Mouse (Mus musculus) testis, postnatal 14 days (tissue): ENCODE measurements around the gene Ifnb1.

Source experiments
- DNase-seq: peaks from one replicate; pipeline ENCODE4 v3.0.0; 2021; ENCODE audit warnings: low spot score

Ifnb1 gene

DNA sequence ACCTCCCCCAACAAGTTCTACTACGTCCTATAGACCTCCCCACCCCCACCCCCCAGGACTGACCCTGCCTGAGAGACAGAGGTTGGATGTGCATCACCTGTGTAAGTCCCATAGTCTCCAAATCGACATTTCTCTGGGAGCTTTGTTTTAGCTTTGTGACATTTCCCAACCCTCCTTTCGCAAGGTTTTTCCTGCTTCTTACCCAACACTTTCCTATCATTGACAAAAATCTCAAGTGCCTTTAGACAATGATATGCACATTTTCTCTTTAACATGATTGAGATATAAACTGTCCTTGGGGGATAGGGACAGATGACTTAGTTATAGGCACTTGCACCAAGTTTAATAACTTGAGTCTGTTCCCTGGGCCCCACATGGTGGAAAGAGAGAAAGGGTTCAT, 21.3 kb downstream of the Ifnb1 start:
- DNase-seq, result no peak

- no peak for DNase-seq
Measured at GRCm38 (mm10) chr4:88496321-88497018, 26.1 kb downstream of the Ifnb1 start.

GRCm38 (mm10) chr4:88489622-88490021, 33.0 kb downstream of the Ifnb1 start:
- DNase-seq, result no peak

GRCm38 (mm10) chr4:88488107-88488506, 34.5 kb downstream of the Ifnb1 start:
- DNase-seq, result no peak

DNA sequence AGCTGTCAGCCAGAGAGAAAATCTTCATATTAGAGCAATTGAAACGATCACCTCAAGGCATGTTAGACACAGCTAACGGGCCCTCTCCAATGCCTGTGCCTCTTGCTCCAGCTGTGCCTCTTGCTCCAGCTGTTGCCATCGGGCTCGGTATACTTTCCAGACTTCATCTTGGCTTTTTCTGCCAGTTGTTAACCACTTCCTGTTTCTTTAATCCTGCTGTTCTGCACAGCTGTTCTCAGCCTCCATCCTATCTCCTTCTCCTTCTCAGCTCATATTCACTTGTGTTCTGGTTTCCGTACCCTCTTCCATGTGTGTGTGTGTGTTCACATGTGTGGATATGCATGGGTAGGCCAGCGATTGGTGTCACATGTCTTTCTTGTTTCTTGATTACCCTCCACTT, 42.4 kb downstream of the Ifnb1 start:
- DNase-seq, result no peak

DNA sequence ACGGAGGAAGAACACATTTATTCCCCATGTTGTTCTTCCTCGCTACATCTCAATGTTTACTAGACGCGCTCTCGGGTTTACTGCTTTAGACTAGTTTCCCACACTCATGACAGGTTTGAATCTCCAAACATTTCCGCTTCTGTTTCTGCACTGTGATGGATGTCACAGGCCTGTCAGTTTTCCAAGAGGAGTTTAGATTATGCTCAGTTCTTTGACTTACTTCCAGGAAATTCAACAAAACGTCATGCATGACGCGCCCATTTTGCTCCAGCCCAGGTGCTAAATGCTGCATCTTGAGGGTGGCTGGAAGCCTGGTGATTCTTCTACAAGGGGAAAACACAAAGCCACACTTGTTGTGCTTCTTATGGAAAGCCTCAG, 43.8 kb downstream of the Ifnb1 start:
- no peak for DNase-seq

DNA sequence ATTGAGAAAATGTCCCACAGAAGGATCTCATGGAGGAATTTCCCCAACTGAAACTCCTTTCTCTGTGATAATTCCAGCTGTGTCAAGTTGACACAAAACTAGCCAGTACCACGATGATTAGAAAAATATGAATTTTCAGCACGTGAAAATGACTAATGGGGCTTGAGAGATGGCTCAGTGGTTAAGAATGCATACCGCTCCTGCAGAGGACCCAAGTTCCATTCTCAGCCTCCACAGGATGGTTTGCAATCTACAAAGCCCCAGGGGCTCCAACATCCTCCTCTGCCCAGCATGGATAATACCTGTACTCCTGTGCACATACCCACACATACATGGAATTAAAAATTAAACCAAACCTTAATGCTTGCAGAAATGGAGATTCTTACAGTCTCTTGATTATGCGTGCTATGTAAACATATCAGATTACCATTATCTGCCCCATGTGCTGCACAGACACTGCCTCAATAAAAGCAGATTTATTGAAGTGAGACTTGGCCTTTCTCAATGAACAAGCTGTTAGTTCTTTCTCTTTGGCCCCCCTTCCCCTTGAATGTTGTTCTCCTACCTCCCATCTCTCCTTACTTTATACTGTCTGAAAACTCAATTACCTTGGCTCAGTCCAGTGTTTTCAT, 44.3 kb downstream of the Ifnb1 start:
- DNase-seq, result no peak

- DNase-seq, result no peak
Measured at GRCm38 (mm10) chr4:88476511-88477210, 45.9 kb downstream of the Ifnb1 start.

GRCm38 (mm10) chr4:88476084-88476483, 46.5 kb downstream of the Ifnb1 start:
- DNase-seq, result no peak
